Mouse (Mus musculus) cerebellum, adult 9-11 months (tissue): ENCODE measurements around the gene Mrm2.
"Not testable (repeated sequence)": the region's sequence is repeated elsewhere in the genome, so short reads cannot be mapped to it uniquely, and the experiment has no call there.

Experiments
- DNase-seq: peaks from one replicate; pipeline ENCODE4 v3.0.0; 2022

The Mrm2 gene

GRCm38 (mm10) chr5:140331615-140332512 lies at the start of gene Mrm2:
Gene Mrm2, minus strand, starts transcription at chr5:140331898.
- peak; percentile 77 for DNase-seq

GRCm38 (mm10) chr5:140381156-140381555 lies 49.5 kb upstream of the Mrm2 start:
- DNase-seq = no peak

GRCm38 (mm10) chr5:140379299-140379698 lies 47.6 kb upstream of the Mrm2 start:
- DNase-seq = no peak

- no peak for DNase-seq
Measured at GRCm38 (mm10) chr5:140378121-140378853, 46.6 kb upstream of the Mrm2 start.

GRCm38 (mm10) chr5:140375249-140375829 lies 43.6 kb upstream of the Mrm2 start:
- DNase-seq = no peak

- no peak for DNase-seq
Measured at GRCm38 (mm10) chr5:140374226-140374625, 42.5 kb upstream of the Mrm2 start.

GRCm38 (mm10) chr5:140373711-140374110 lies 42.0 kb upstream of the Mrm2 start:
- no peak for DNase-seq

GRCm38 (mm10) chr5:140371671-140372070 lies 40.0 kb upstream of the Mrm2 start:
- no peak for DNase-seq

GRCm38 (mm10) chr5:140370446-140371254 lies 39.0 kb upstream of the Mrm2 start:
- DNase-seq = no peak

- DNase-seq = no peak
Measured at GRCm38 (mm10) chr5:140369466-140369865, 37.8 kb upstream of the Mrm2 start.

- no peak for DNase-seq
Measured at GRCm38 (mm10) chr5:140368926-140369325, 37.2 kb upstream of the Mrm2 start.

- not testable (repeated sequence) for DNase-seq
Measured at GRCm38 (mm10) chr5:140368126-140368525, 36.4 kb upstream of the Mrm2 start.

GRCm38 (mm10) chr5:140364415-140364814 lies 32.7 kb upstream of the Mrm2 start:
- DNase-seq = no peak

GRCm38 (mm10) chr5:140359930-140360674 lies 28.4 kb upstream of the Mrm2 start:
- DNase-seq = no peak

GRCm38 (mm10) chr5:140357466-140357865 lies 25.8 kb upstream of the Mrm2 start:
- no peak for DNase-seq

GRCm38 (mm10) chr5:140355934-140356333 lies 24.2 kb upstream of the Mrm2 start:
- DNase-seq = no peak

GRCm38 (mm10) chr5:140352352-140352751 lies 20.7 kb upstream of the Mrm2 start:
- no peak for DNase-seq

GRCm38 (mm10) chr5:140350731-140351497 lies 19.2 kb upstream of the Mrm2 start:
- no peak for DNase-seq

GRCm38 (mm10) chr5:140349882-140350281 lies 18.2 kb upstream of the Mrm2 start:
- DNase-seq = no peak

GRCm38 (mm10) chr5:140346050-140346449 lies 14.4 kb upstream of the Mrm2 start:
- DNase-seq = no peak

GRCm38 (mm10) chr5:140345244-140345643 lies 13.5 kb upstream of the Mrm2 start:
- DNase-seq = no peak
